Mouse (Mus musculus) heart, postnatal 14 days (tissue): ENCODE measurements around the gene Zbtb34. TPM values are rescaled to one million over a fixed set of nuclear protein-coding genes. Genes with fewer than 3 reads are reported as not detected.

ENCODE experiments used
- DNase-seq, 2 experiments: peaks; one replicate each; pipeline ENCODE4 v3.0.0; 2021 to 2022
- intact Hi-C: fragments of 180-260 bp; cut with DNase I; formaldehyde crosslinking; loops from one replicate; pipeline ENCODE4 v1.15.1; 2025
- long read RNA-seq, 2 experiments: library from polyadenylated mRNA; stranded (forward); transcript quantifications; one replicate each; pipeline ENCODE4 v2.0.0; 2021
- total RNA-seq, 2 experiments: library from RNA; stranded (reverse); gene quantifications; 2 replicates each; pipeline ENCODE4 v1.2.3; 2021

Zbtb34 gene
- 10 to 100 TPM; 16.1 to 16.4 TPM for total RNA-seq
- long read RNA-seq, experiment 1, full-length matches to known transcripts = 1 of 2 reads
- long read RNA-seq, experiment 1, partial matches to known transcripts = 0 of 2 reads
- long read RNA-seq, experiment 1, other reads (novel, unspliced or antisense) = 1 of 2 reads
- long read RNA-seq, experiment 2, full-length matches to known transcripts = 5 of 6 reads
- long read RNA-seq, experiment 2, partial matches to known transcripts = 0 of 6 reads
- long read RNA-seq, experiment 2, other reads (novel, unspliced or antisense) = 1 of 6 reads

DNA sequence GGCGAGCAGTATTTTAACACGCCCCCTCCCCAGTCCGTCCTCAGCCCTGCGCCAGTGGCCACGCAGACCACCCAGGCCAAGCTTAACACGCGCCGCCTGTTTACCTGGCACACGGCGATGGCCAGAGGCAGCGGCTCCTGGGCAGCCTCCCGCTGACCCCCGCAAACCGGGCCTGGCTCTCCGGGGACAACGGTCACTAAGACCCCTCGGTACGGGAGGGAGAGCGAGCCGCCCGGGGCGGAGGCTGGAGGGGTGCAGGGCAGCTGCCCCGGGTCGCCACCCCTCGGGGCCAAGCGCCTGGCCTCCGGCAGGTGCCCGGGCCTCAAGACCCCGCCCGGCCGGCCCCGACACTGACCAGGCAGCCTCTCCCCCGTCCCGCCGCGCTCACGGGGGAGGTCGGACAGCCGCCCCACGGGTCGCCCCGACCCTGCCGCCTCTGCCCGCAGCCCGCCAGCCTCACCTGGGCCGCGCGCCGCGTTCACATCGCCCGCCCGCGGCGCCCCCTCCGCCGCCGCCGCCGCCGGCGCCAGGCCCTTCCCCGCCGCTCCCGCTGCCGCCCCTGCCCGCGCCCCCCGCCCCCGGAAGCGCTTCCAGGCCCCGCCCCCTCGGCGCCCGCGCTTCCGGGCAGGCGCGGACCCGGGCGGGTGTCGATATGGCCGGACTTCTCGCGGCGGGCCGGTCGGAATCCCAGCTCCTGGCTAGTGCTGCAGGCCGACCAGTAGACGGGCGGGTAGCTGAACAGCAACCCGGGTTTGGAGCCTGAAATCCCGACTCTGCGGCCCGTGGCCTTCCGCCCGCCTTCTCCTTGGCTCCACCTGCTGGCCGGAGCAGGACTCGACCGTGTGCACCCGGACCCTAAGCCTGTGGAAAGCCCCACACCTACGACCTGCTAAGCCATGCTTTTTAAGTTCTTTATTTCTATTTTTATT lies at the start of gene Zbtb34:
Gene Zbtb34, minus strand, starts transcription at position 554 of the 929 bp plus-strand sequence.
- intact Hi-C loops = no loop called here
- peak; percentile 80 to 83 for DNase-seq

DNA sequence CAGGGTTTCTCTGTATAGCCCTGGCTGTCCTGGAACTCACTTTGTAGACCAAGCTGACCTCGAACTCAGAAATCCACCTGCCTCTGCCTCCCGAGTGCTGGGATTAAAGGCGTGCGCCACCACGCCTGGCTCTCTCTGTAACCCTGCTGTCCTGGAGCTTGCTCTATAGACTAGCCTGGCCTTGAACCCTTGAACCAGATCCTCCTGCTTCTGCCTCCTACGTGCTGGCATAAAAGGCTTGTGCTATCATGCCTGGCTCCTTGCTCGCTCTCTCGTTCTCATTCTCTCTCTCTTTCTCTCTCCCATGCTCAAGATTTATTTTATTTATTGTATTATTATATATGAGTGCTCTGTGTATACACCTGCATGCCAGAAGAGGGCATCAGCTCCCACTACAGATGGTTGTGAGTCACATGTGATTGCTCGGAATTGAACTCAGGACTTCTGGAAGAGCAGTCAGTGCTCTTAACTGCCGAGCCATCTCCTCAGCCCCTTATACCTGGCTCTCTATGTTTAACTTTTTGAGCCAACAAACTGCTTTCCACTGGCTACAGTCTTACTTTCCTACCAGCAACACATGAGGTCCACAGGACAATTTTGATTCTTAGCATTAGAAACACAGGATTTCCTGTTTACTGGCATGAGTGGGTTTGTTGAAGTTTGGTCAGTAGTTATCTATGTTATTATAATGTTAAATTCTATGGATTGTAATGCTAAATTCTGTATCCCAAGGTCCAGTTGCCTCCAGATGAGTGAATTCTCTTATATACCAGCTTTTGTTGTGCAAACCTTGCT lies 47.0 kb upstream of the Zbtb34 start:
- DNase-seq = no peak
- intact Hi-C loops = no loop called here

DNA sequence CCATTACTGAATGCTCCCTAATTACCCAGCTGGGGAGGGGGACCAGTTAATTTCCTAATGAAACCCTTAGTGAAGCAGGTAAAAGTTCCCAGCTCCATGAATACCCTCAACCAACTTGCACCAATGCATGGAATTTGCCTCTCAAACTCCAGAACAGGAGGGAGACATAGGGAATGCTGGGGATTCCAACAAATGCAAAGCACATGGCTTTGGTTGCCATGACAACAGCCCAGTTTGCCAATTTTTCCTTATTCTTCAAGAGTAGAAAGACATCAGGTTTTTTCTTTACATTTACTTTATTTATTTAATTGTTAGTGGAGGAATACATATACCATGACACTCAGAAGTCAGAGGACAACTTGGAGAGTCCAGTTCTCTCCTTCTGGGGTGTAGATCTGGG lies 44.8 kb upstream of the Zbtb34 start:
- DNase-seq = no peak
- intact Hi-C loops = no loop called here

DNA sequence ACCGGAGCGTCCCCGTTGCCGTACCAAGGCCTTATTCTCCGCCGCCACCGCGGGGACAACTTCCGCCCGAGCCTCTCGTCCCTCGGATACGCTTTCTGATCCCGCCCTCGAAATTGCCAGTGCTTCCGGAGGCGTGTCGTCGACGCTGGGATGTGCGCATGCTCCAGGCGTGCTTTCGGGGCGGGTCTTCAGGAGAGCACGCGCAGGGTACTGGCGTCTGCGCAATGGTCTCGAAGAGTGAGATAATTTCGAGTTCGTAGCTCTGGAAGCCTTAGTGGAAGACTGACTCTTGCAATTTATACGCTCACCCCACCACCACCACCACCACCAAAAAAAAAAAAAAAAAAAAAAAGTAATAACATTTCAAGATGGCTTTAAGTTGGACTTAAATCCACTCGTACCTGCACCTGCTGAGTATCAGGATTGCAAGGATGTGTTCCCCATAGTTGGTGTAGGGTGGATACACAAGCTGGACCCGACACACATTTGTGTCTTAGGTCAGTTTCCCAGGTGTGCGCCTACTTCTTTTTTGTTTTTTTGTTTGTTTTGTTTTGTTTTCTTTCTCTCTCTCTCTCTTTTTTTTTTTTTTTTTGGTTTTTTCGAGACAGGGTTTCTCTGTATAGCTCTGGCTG lies 37.5 kb upstream of the Zbtb34 start, which contains the start of gene Zbtb43:
Gene Zbtb43, minus strand, starts transcription at position 94 of the 632 bp plus-strand sequence.
- peak; percentile 95 to 97 for DNase-seq
- intact Hi-C loops = loop anchor here (2.0 kb wide), 1 partner anchor 36 kb away; no protein-coding TSS in a partner anchor

DNA sequence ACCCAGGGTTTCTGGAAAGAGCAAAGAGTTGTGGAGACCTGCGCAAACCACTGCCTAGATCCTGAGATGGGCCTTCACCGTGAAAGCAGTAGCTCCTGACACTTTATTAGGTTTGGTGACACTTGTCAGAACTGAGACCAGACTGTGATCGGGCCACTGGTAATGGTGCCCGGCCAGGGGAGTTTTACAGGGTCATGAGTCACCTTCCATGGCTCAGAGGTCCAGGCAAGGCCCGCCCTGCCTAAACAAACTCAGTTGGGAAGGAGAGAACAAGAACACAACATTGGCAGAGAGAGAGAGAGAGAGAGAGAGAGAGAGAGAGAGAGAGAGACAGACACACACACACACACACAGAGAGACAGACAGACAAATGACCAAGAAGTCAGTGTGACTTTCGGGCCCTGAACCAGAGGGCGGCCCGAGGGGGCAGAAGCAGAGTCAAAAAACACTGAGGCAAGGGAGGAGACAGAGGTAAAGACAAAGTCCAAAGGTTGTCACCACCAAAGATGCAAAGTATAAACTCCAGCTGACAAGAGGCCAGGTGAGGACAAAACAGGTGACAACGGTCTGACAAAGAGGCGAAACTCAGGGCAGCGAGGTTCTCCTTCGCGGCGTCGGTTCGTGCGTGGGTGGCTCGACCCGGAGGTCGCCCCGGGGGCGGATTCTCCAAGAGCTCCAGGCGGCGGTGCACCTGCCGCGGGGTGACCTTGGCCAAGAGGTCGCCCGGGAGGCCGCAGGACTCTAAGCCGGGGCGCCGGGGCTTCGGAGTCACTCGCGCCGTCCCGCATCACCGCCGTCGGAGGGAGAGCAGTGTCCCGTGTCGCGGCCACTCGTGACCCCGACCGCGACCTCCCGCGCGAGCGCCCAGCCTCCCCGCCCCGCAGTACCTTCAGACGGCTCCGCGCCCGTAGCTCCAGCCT lies 36.7 kb upstream of the Zbtb34 start:
- DNase-seq = peak in 1 of 2 experiments; percentile 12
- intact Hi-C loops = loop anchor here (2.0 kb wide), 1 partner anchor 35 kb away; no protein-coding TSS in a partner anchor

DNA sequence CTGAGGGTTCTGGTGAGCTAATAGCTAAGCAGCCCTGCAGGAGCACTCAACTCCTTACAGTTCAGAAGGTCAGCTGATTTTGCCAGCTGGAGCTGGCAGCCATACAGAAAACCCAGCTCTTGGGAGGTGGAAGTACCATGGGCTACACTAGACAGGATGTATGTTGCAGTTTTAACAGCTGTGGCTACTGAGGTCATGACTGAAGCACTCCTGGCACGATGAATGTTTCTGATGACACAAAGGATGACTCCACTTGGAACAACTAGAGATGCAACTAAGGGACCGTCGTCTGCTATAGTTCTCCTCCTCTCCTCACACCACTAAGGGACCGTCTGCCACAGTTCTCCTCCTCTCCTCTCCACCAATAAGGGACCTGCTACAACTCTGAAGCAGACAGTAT lies 34.8 kb upstream of the Zbtb34 start:
- intact Hi-C loops = no loop called here
- peak; percentile 21 to 36 for DNase-seq

DNA sequence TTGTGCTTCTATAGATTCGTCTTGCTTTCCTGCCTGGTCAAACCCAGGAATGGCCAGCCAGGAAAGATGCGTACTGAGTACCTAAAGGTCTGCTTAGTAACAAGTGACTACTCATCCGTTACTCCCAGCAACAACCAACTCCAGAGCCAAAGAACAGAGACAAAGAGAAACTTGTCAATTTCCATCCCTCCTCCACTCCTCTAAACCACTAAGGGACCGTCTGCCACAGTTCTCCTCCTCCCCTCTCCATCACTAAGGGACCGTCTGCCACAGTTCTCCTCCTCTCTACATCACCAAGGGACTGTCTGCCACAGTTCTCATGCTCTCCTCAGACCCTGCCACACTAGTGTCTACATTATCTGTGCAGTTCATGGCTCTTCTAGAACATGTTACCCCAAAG lies 34.1 kb upstream of the Zbtb34 start:
- no peak for DNase-seq
- intact Hi-C loops = no loop called here

DNA sequence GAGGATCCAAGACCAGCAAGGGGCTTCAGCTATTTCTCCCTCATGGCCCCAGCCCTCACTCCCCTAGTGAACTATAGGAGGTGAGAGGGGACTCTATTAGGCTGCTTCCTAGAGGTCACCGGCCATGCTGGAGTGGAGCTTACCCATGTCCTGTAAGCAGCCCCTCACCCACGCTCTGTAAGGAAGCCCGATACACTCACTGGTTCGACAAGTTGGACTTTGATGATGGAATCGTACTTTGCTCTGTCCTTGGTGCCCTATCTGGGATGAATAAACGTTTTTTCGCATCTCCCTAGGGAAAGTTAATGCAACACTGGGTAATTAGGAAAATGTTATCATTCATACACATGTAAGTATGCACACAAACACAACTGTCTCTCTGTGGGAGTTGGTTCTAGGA lies 30.9 kb upstream of the Zbtb34 start:
- no peak for DNase-seq
- intact Hi-C loops = no loop called here

DNA sequence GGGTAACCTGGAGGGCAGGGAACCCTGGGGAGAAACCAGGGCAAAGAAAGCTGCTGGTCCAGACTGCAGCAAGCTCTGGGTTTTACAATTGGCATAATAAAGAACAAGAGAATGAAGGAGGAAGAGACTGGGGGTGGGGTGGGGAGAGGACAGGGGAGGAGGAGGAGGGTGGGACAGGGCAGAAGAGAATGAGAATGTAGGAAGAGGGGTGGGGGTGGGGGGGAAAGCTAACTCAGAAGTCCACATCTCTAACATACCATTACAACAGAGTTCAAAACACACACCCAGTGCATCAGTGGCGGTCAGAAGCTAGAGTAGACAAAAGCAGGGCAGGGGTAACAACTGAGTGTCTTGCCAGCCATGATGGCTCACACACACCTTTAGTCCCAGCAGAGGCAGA lies 29.9 kb upstream of the Zbtb34 start:
- no peak for DNase-seq
- intact Hi-C loops = no loop called here

DNA sequence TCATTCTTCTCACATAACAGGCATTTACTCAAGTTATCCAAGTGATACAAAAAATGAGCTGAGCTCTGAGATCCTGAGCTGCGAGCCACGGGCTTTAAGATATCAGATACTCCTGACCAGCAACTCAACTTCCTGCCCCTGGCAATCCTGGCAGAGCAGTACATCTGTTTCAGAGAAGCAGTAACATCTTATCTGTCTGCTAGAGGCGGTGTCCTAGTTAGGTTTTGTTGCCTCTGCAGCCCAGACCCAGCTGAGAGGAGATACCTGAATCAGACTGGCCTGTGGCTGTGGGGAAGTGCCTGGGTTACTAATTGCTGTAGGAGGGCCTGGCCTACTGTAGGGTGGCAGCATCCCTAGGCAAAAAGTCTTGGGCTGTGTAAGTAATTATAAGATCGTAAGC lies 28.5 kb upstream of the Zbtb34 start:
- no peak for DNase-seq
- intact Hi-C loops = no loop called here

DNA sequence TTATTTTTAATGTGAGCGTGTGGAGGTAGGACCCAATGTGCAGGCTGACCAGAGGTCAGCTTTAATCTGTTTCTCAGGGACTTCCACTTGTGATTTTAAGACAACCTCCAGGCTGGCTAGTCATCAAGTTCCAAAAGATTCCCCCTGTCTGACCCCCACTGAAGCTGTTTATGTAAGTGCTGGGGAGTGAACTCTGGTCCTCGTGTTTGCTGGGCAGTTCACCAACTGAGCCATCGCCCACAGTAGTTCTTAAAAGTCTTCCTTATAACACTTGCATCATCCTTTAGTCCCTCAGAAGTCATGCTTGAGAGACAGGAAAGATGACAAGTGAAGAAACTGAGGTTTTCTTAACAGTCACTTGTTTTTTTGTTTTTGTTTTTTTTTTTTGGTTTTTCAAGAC lies 25.6 kb upstream of the Zbtb34 start:
- no peak for DNase-seq
- intact Hi-C loops = no loop called here

DNA sequence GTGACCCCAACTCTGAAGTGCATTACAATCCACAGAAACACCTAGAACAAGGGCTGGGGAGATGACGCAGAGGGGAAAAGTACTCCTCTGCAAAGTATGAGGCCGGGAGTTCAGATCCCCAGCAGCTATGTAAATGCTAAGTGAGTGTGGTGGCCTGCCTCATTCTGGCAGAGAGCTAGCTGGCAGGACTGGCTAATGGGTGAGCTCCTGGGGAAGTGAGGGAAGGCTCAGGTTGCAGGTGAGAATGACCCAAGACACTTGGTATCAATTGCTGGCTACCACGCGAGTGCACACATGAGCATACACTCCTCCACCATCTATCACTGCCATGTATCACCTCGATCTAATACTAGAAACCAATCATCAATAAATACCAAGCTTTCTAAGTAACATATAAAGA lies 25.1 kb upstream of the Zbtb34 start:
- intact Hi-C loops = no loop called here
- DNase-seq = no peak

DNA sequence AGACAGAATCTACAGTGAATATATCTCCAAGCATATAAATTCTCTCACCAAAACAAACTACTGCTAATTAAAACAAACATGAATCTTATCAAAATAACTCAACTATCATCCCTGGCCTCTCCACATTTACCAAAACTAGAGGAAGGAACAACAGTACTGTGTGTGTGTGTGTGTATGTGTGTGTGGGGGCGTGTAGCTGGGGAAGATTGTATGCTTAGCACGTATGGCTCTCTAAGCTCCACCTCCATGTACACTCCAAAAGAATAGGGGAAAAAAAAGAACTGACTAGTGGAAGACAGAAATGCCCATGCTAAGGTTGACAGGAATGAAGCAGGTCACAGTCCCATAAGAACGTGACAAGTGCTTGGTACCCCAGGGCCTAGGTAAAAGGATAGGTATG lies 24.2 kb upstream of the Zbtb34 start:
- intact Hi-C loops = no loop called here
- DNase-seq = no peak

DNA sequence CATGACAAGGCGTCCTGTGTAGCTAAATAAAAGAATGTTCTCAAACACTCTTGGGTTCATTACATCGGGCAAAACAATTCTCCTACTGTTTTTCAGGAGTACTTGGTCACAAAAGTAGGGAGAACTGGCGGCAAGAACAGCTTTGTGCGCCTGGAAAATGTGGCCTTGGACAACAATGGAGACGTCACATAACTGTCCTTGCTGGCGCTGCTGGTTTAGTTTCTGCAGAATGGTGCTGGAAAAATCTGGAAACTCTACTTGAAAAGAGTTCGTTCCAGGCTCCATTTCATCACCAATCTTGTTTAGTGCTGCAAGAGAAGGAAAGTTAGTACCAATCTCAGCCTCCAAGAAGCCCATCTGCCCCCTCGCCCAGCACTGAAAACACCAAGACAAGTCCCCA lies 23.7 kb upstream of the Zbtb34 start:
- intact Hi-C loops = no loop called here
- DNase-seq = no peak

DNA sequence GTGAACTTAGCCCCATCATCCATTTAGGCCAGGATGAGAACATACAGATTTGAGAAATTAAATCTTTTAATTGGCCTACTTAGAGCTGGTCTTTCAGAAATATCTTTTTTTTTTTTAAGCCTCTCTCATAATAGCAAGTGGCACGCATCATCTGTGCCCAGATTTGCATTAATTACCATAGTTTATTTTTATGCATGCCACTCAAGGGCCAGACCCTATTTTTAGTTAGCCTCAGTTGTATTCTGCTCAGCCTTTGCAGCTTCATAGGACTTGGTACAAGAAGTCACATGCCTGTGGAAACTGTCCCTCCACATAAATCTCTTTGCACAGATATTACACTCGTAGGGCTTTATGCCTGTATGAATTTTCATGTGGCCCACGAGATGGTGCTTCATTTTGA lies 22.4 kb upstream of the Zbtb34 start:
- intact Hi-C loops = no loop called here
- DNase-seq = no peak

DNA sequence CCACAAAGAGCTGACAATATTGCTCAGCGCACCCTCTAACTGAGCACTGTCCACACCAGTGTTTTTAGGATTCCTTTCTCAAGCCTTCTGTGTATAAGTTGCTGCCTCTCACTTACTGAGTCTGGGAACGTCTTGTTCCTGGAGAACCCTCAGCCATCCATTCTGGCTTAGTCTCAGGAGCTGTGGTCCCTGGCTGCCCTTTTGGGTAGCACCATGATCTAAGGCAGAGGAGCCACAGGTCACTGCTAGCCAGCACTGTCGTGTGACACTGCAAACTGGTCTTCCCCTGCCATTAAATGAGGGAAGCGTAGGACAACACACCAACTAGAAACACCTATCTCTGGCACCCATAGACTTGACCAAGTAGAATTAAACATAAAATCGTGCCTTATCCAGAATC lies 21.6 kb upstream of the Zbtb34 start:
- intact Hi-C loops = no loop called here
- no peak for DNase-seq

DNA sequence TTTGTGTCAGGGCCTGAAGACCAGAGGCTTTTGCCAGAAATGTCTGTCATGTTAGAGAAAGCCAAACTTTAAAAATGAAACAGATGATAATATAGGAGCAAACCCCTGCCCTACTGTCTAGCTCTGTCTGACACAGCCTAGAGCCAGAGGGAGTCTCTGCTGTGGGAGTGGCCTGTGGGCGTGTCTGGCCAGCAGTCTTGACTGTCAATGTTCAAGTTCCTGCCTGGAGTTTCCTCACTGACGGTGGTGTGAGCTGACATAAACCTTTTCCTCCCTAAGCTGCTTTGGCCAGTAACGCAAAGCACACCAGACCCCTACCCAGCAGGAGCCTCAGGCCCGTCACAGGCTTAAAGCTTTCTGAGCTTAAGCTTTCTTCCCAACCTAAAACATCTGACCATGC lies 21.0 kb upstream of the Zbtb34 start:
- intact Hi-C loops = no loop called here
- peak; percentile 44 to 53 for DNase-seq

DNA sequence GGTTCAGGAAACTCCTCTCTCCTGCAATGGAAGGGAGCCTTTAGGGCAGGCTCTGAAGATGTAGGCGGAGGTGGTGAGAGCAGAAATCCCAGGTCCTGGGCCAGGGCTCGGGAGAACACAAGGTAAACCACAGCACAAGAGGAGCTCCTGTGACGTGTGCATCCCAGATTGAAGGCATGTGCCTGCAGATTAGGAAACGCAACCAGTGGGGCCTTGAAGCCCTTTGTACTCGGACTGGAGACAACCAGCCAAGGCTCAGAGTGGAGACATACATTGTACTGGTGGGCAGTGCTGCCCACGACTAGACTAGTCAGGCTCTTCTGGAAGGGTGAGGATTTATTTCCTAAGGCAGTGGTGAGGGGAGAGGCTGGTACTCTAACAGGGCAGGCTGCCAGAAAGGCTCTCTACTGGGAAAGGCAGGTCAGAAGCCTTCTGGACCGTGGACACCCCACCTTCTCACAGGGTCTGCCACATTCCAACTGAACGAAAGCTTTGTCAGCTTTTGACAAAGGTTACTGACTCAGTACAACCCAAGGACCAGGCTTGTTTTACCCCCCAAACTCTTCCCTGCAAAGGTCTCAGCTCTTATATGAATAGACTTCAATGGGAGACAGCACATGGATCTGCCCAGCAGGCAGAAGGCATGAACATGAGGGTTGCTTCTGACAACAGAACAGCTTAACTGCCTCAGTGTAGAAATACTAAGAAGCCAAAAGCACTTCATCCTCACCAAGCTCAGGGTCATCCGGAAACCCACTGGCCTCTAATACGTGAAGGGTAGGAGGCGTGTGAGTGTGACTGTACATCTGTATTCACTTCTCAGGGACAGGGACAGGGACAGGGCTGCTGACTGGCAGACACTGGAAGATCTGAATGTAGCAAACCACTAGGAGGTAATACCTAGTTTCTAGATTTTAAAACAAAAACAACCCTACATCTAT lies 20.2 kb upstream of the Zbtb34 start:
- intact Hi-C loops = no loop called here
- DNase-seq = no peak
